Mouse (Mus musculus) MEL (cell line): ENCODE results near the gene Ror1. TPM values are rescaled to one million over a fixed set of nuclear protein-coding genes. Genes with fewer than 3 reads are reported as not detected.

ENCODE experiments used
- DNase-seq: peaks from one replicate; pipeline ENCODE4 v3.0.0; 2011; ENCODE audit warnings: low read depth, low spot score
- H3K27ac ChIP-seq: 2 replicates; pipeline ENCODE4 v1.5.1; 2012; ENCODE audit warnings: low read depth, mild to moderate bottlenecking, control low read depth, low read length, moderate library complexity; ENCODE audit not compliant: control insufficient read depth
- H3K27me3 ChIP-seq, 2 experiments: fragments of 150-350 bp in 1 of 2; sonication (generic) in 1 of 2; 2 replicates each; pipeline ENCODE4 v1.6.1; 2012; ENCODE audit warnings: low read length in 2 of 2, mild to moderate bottlenecking in 2 of 2, improper control_type of control experiment in 1 of 2, moderate library complexity in 1 of 2; ENCODE audit not compliant: insufficient read depth in 2 of 2, control insufficient read depth in 1 of 2
- H3K36me3 ChIP-seq, 2 experiments: 2 replicates each; pipeline ENCODE4 v1.6.1; 2012 to 2014; ENCODE audit warnings: low read length in 2 of 2, improper control_type of control experiment in 1 of 2, inconsistent platforms in 1 of 2, mild to moderate bottlenecking in 1 of 2; ENCODE audit not compliant: insufficient read depth in 2 of 2, control insufficient read depth in 1 of 2
- H3K4me1 ChIP-seq, 2 experiments: fragments of 150-350 bp in 1 of 2; sonication (generic) in 1 of 2; 2 replicates each; pipeline ENCODE4 v1.6.1; 2012; ENCODE audit warnings: low read length in 2 of 2, improper control_type of control experiment in 1 of 2, mild to moderate bottlenecking in 1 of 2; ENCODE audit not compliant: insufficient read depth in 2 of 2, control insufficient read depth in 1 of 2
- H3K4me3 ChIP-seq, 2 experiments: fragments of 150-350 bp in 1 of 2; sonication (generic) in 1 of 2; 2 replicates each; pipeline ENCODE4 v1.5.1; 2012; ENCODE audit warnings: low read depth in 2 of 2, low read length in 2 of 2, mild to moderate bottlenecking in 2 of 2, moderate library complexity in 2 of 2, control low read depth in 1 of 2, improper control_type of control experiment in 1 of 2; ENCODE audit not compliant: control insufficient read depth in 1 of 2, insufficient read depth in 1 of 2
- H3K79me2 ChIP-seq: 2 replicates; pipeline ENCODE4 v1.6.1; 2012; ENCODE audit warnings: mild to moderate bottlenecking, low read length, moderate library complexity; ENCODE audit not compliant: control insufficient read depth, poor library complexity, insufficient read depth
- H3K9ac ChIP-seq: 2 replicates; pipeline ENCODE4 v1.6.1; 2012; ENCODE audit warnings: low read depth, mild to moderate bottlenecking, control low read depth, low read length, moderate library complexity; ENCODE audit not compliant: control insufficient read depth, poor library complexity, severe bottlenecking
- H3K9me3 ChIP-seq: fragments of 150-350 bp; sonication (generic); replicated peaks from 2 replicates; pipeline ENCODE4 v1.6.1; 2012; ENCODE audit warnings: mild to moderate bottlenecking, low read length, improper control_type of control experiment, moderate library complexity; ENCODE audit not compliant: insufficient read depth
- CHD1 ChIP-seq: IDR thresholded peaks from 2 replicates; pipeline ENCODE4 v1.6.1; 2012; ENCODE audit warnings: low read depth, mild to moderate bottlenecking, inconsistent platforms, low read length, improper control_type of control experiment
- CHD2 ChIP-seq: IDR thresholded peaks from 2 replicates; pipeline ENCODE4 v1.6.1; 2011; ENCODE audit warnings: low read length, improper control_type of control experiment
- E2F4 ChIP-seq: IDR thresholded peaks from 2 replicates; pipeline ENCODE4 v1.6.1; 2011; ENCODE audit warnings: low read depth, low read length, improper control_type of control experiment, borderline replicate concordance
- ELF1 ChIP-seq: IDR thresholded peaks from 2 replicates; pipeline ENCODE4 v1.6.1; 2014; ENCODE audit warnings: low read depth, mild to moderate bottlenecking, inconsistent platforms, low read length, improper control_type of control experiment, moderate library complexity
- EP300 ChIP-seq, 2 experiments: IDR thresholded peaks; 2 replicates each; pipeline ENCODE4 v1.6.1; 2011; ENCODE audit warnings: improper control_type of control experiment in 2 of 2, low read length in 2 of 2, low read depth in 1 of 2, mild to moderate bottlenecking in 1 of 2
- GABPA ChIP-seq: IDR thresholded peaks from 2 replicates; pipeline ENCODE4 v1.6.1; 2012; ENCODE audit warnings: low read depth, mild to moderate bottlenecking, inconsistent platforms, low read length, improper control_type of control experiment, moderate library complexity
- GATA1 ChIP-seq: IDR thresholded peaks from 2 replicates; pipeline ENCODE4 v1.6.1; 2011; ENCODE audit warnings: low read depth, low read length, improper control_type of control experiment
- MAFK ChIP-seq: IDR thresholded peaks from 2 replicates; pipeline ENCODE4 v1.6.1; 2011; ENCODE audit warnings: low read depth, mild to moderate bottlenecking, low read length, improper control_type of control experiment, borderline replicate concordance
- MAZ ChIP-seq: IDR thresholded peaks from 2 replicates; pipeline ENCODE4 v1.6.1; 2012; ENCODE audit warnings: low read depth, mild to moderate bottlenecking, inconsistent platforms, low read length, improper control_type of control experiment
- MEF2A ChIP-seq: IDR thresholded peaks from 2 replicates; pipeline ENCODE4 v1.6.1; 2014; ENCODE audit warnings: low read depth, mild to moderate bottlenecking, inconsistent platforms, low read length, improper control_type of control experiment; ENCODE audit not compliant: poor library complexity, insufficient replicate concordance, severe bottlenecking; ENCODE audit errors: extremely low read depth
- NRF1 ChIP-seq: IDR thresholded peaks from 2 replicates; pipeline ENCODE4 v1.6.1; 2014; ENCODE audit warnings: low read depth, mild to moderate bottlenecking, inconsistent platforms, low read length, improper control_type of control experiment, moderate library complexity; ENCODE audit not compliant: poor library complexity, insufficient read depth, severe bottlenecking
- POLR2AphosphoS2 ChIP-seq: IDR thresholded peaks from 2 replicates; pipeline ENCODE4 v1.6.1; 2011; ENCODE audit warnings: low read length, improper control_type of control experiment
- RCOR1 ChIP-seq: IDR thresholded peaks from 2 replicates; pipeline ENCODE4 v1.6.1; 2012; ENCODE audit warnings: low read depth, mild to moderate bottlenecking, inconsistent platforms, low read length, improper control_type of control experiment
- SIN3A ChIP-seq: IDR thresholded peaks from 2 replicates; pipeline ENCODE4 v1.6.1; 2012; ENCODE audit warnings: low read length, improper control_type of control experiment, inconsistent platforms
- SMC3 ChIP-seq: IDR thresholded peaks from 2 replicates; pipeline ENCODE4 v1.6.1; 2011; ENCODE audit warnings: low read depth, low read length, improper control_type of control experiment
- USF1 ChIP-seq: IDR thresholded peaks from 2 replicates; pipeline ENCODE4 v1.6.1; 2014; ENCODE audit warnings: low read depth, mild to moderate bottlenecking, inconsistent platforms, low read length, improper control_type of control experiment, moderate library complexity
- USF2 ChIP-seq, 2 experiments: IDR thresholded peaks; 2 replicates each; pipeline ENCODE4 v1.6.1; 2011 to 2012; ENCODE audit warnings: improper control_type of control experiment in 2 of 2, low read length in 2 of 2, borderline replicate concordance in 1 of 2, inconsistent platforms in 1 of 2, low read depth in 1 of 2, mild to moderate bottlenecking in 1 of 2; ENCODE audit not compliant: insufficient read depth in 1 of 2
- ZKSCAN1 ChIP-seq: IDR thresholded peaks from 2 replicates; pipeline ENCODE4 v1.6.1; 2012; ENCODE audit warnings: low read depth, mild to moderate bottlenecking, inconsistent platforms, low read length, improper control_type of control experiment, moderate library complexity
- ZMIZ1 ChIP-seq: IDR thresholded peaks from 2 replicates; pipeline ENCODE4 v1.6.1; 2012; ENCODE audit warnings: low read depth, mild to moderate bottlenecking, inconsistent platforms, low read length, improper control_type of control experiment, moderate library complexity
- polyA plus RNA-seq, 2 experiments: library from polyadenylated mRNA; stranded (reverse) in 1 of 2; unstranded in 1 of 2; fragments of >175 nt in 1 of 2; fragments of >200 nt in 1 of 2; gene quantifications; 2 replicates each; pipeline versions ENCODE4 v1.2.1 to v1.2.4; 2012; ENCODE audit warnings: low replicate concordance in 2 of 2, low read depth in 1 of 2; ENCODE audit not compliant: insufficient read length in 2 of 2, insufficient read depth in 1 of 2, missing spikeins in 1 of 2
- total RNA-seq: library from RNA; depleted of rRNA; stranded (reverse); fragments of 300-350 nt; gene quantifications from 2 replicates; pipeline ENCODE4 v1.2.3, GENCODE M21; 2012

Ror1 gene
- total and polyA plus RNA-seq, 3 experiments = not detected

- Histone ChIP-seq H3K27ac (no peak overlapping the region), H3K4me1 (no peaks in the 10 kb centered on the region)
- no peak for TF ChIP-seq GABPA
- no peak for TF ChIP-seq ZMIZ1
- no peak for TF ChIP-seq USF2 (IDR thresholded peaks at IDR 0.05; ENCODE audit: borderline replicate concordance in 1 of 2, insufficient read depth in 1 of 2, low read depth in 1 of 2, low read length in 2 of 2)
- TF ChIP-seq SIN3A = no peak
- no peak for TF ChIP-seq MAZ
- no peak for TF ChIP-seq CHD1
- no peak for TF ChIP-seq MEF2A
- no peak for TF ChIP-seq E2F4
- no peak for TF ChIP-seq SMC3
- TF ChIP-seq NRF1 = no peak
- TF ChIP-seq EP300 (IDR thresholded peaks at IDR 0.05; ENCODE audit: low read depth in 1 of 2, low read length in 2 of 2) = no peak
- no peak for TF ChIP-seq MAFK
- TF ChIP-seq ELF1 = no peak
- no peak for TF ChIP-seq POLR2AphosphoS2
- no peak for TF ChIP-seq CHD2
- TF ChIP-seq USF1 = no peak
- no peak for TF ChIP-seq GATA1
- TF ChIP-seq, all 39 proteins: peak for 0
- no peak for DNase-seq
- Histone ChIP-seq H3K36me3 (no peaks in the 10 kb centered on the region), H3K9me3 (no peaks in the 10 kb centered on the region), H3K79me2 (no peaks in the 10 kb centered on the region), H3K9ac (no peak overlapping the region), H3K4me3 (no peak overlapping the region), H3K27me3 (no peaks in the 10 kb centered on the region)
These were observed 29.9 kb upstream of the Ror1 start for GRCm38 (mm10) chr4:100065686-100066085.

- no peaks in the 10 kb centered on the region for H3K79me2 ChIP-seq
- no peak for TF ChIP-seq ZKSCAN1
- TF ChIP-seq RCOR1 = no peak
- no peak for TF ChIP-seq MEF2A
- TF ChIP-seq, all 39 proteins: peak for 0
These were observed 25.5 kb upstream of the Ror1 start for GRCm38 (mm10) chr4:100070101-100070500.

More at GRCm38 (mm10) chr4:100070101-100070500, 25.5 kb upstream of the Ror1 start:
- no peaks in the 10 kb centered on the region for H3K4me1 ChIP-seq
- no peak overlapping the region for H3K27ac ChIP-seq
- H3K9me3 ChIP-seq = no peaks in the 10 kb centered on the region
- no peak for DNase-seq
- no peak overlapping the region for H3K4me3 ChIP-seq
- no peak overlapping the region for H3K9ac ChIP-seq
- H3K27me3 ChIP-seq = no peaks in the 10 kb centered on the region
- H3K36me3 ChIP-seq = no peaks in the 10 kb centered on the region
